Mouse (Mus musculus) left cerebral cortex, adult 11 months (tissue): ENCODE measurements around the gene Aoah.
A peak's percentile ranks its signal among the peaks of the same experiment; 100 is the strongest.

Experiments used
- DNase-seq: peaks from one replicate; pipeline ENCODE4 v3.0.0; 2022; ENCODE audit warnings: low spot score

Aoah gene

GRCm38 (mm10) chr13:20916698-20917511, 123.0 kb downstream of the Aoah start:
- DNase-seq: no peak

- no peak for DNase-seq
Measured at GRCm38 (mm10) chr13:20920401-20920800, 126.5 kb downstream of the Aoah start.

DNA sequence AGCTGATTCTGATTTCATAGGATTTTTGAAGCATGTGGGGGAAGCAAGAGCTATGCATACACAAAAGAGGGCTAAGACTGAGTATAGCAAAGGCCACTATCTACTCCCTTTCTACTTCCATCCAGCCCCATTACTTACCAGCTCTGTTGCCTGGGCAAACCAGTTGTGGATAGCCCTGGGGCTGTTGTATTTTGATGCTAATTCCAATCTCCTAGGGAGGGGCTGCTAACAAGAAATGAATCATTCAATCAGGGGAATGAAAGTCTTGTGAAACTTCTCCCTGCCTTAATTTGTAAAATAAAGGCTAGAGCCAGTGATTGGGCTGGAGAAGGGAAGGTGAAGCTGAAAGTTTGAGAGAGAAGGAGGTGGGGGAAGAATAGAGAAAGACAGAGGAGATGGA, 142.1 kb downstream of the Aoah start:
- DNase-seq: no peak

DNA sequence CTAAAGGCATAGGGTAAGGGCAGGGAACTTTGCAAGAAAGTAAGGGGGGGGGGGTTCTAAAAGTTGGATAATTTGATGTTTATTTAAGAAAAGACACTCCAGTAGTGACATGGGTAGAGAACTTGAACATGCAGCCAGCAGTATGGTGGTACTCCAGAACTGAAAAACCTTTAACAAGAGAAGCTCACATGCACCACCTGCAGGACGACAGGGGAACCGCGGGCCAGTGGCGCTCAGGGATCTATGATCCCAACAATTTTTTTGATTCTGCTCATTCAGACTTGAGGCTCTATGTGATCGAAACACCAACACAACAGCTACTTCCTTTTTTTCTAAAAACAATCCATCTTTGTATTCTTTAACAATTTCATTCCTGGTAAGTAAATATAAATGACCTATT, 143.5 kb downstream of the Aoah start:
- DNase-seq: peak; percentile 17

- DNase-seq: no peak
Measured at GRCm38 (mm10) chr13:20939099-20939498, 145.2 kb downstream of the Aoah start.

- DNase-seq: peak; percentile 22
Measured at GRCm38 (mm10) chr13:20940389-20940788, 146.5 kb downstream of the Aoah start.

GRCm38 (mm10) chr13:20941707-20942106, 147.8 kb downstream of the Aoah start:
- no peak for DNase-seq

- DNase-seq: no peak
Measured at GRCm38 (mm10) chr13:20963086-20963485, 169.2 kb downstream of the Aoah start.

DNA sequence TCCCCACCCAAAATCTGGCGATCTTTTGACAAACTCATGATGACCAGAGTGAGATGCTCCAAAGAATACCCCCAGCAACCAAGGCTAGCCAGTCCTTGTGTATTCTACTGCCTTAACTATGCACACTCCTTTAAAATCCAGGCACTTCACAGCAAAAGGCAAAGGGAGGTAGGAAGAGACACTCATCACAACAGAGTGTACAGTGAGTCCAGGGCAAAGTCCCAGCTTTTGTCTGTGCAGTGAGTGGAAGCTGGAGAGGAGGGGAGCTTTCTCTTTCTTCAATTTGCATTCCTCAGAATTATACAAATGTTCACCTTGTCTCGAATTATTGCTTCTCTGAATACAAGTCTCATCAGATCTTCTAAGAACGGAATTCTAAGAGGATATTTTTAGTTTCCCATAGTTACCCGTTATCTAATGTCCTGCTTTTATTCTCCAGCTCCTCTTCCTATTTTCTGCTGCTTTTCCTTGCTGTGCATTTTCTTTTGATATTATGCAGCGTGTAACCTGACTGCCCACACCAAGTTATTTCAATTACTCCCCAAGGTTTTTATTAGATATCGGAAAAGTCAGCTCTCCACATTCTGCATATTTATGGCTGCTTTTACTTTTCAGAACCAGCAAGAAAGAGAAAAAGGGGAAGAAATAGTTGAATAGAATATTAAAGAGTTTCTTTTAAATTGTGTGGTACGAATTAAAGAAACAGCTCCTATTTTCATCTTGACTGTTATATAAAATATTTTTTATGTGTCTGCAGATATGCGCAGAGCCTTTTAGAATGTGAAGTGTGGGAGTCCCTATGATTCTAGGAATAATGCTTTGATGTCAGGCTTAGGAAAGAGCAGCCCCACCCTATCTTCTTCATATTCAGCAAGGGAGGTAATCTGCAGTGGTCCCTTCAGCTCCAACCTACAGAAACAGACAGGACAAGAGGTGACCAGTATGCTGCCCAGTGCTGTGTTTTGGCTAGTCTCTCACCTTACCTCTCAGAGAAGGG, 187.6 kb downstream of the Aoah start:
- peak; percentile 8 for DNase-seq

- no peak for DNase-seq
Measured at GRCm38 (mm10) chr13:20985510-20985909, 191.6 kb downstream of the Aoah start.

DNA sequence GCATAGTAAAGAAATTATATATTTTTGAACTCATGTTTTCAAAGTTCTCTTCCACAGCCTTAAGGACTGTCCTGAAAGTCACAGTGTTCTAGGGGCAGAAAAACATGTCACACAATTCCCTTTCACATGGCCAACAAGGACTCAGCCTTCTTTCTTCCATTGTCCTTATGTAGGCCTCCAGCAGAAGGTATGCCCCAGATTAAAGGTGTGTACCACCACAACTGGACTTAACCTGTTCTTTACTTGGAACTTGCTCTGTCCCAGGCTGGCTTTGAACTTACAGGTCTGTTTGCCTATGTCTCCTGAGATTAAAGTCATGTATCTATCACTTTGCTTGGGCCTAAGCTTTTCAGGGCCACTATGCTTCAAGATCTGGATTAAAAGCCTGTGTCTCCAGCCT, 192.0 kb downstream of the Aoah start:
- no peak for DNase-seq

- no peak for DNase-seq
Measured at GRCm38 (mm10) chr13:21005238-21005637, 211.3 kb downstream of the Aoah start.

- no peak for DNase-seq
Measured at GRCm38 (mm10) chr13:21005642-21006320, 211.9 kb downstream of the Aoah start.

DNA sequence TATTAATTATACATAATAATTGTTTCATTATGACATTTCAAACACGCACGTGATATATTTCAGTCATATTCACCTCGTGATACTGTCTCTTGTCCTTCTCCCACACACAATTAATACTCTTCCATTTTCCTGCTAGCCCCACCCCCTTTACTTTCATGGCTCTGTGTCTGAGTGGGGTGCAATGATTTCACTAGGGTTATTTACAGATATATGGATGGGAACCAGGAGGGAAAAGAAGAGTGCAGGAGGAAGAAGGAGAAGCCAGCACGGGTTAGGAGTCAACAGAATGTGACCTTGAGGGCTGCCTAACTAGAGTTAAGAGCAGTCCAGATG, 212.4 kb downstream of the Aoah start:
- DNase-seq: no peak

DNA sequence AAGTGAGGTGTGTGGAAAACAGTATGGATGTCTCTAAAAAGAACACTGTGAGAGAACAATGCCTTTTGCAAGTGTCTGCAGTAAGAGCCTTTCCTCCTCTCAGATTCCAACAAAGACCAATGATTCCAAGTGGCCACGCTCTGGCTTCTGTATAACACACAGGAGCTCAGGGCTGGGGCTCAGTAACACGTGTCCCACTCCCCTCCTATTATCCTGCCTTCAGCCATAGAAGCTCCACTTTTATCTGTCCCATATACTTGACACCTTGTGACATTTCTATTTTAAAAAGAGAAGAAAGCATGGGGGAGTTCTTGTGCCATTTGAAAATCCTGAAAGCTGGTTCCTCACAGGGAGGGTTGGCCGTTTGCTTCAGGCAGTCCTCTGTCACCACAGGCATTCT, 219.7 kb downstream of the Aoah start:
- no peak for DNase-seq

- no peak for DNase-seq
Measured at GRCm38 (mm10) chr13:21024831-21025230, 230.9 kb downstream of the Aoah start.

DNA sequence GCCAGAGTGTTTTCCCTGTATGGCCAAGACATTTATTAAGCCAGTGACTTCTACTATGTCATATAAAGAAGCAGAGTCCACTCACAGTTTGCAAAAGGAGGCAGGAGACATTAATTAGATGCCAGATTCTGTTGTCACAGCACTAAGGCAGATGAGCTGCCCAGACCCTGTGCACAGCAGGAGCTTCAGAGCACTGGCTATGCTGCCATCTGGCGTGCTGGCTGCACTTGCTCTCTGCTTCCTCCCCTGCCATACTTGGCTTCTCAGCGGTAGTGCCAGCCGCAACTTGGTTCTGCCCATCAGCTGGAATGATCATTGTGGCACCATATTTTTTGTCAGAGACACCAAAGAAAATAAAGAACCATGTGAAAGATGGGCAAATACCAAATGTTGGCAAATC, 239.3 kb downstream of the Aoah start:
- DNase-seq: no peak

GRCm38 (mm10) chr13:21035011-21035410, 241.1 kb downstream of the Aoah start:
- no peak for DNase-seq

DNA sequence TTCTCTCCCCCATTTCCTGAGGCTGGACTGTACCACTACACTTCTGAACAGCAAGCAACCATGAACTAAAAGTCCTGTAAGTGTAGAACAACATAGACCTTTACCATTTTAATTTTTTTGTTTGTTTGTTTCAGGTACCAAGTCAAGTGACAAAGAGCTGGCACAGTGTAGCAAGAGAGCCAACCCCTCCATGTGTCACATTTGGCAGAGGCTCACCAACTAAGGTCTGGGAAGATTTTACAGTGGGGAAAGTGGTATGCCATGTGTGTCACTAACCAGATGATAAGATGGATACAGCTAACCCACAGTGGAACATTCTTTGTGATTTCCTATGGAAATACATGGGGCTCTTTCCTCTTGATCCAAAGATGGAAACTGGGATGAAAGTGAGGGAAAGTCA, 242.1 kb downstream of the Aoah start:
- no peak for DNase-seq

DNA sequence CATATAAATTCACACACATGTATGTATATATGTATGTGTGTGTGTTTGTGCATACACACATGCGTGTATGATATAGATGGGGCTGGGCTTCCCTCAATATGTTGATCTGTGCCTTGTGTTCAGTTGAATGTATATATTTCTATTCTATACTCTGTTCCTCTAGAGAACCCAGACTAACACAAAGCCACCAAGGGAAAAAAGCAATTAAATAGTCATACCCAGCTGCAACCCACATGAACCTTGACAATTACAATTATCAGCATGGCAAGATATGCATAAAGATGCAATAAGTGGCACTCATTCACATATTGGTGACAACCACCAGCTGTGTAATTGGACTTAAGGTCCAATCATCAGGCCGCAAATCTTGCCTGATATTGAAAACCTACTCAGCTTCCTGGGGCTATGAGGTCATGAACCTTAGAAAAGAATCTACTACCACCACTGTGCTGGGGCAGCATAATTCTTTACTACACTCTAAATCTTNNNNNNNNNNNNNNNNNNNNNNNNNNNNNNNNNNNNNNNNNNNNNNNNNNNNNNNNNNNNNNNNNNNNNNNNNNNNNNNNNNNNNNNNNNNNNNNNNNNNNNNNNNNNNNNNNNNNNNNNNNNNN, 246.8 kb downstream of the Aoah start:
- DNase-seq: no peak

- DNase-seq: no peak
Measured at GRCm38 (mm10) chr13:21050118-21050517, 256.2 kb downstream of the Aoah start.

GRCm38 (mm10) chr13:21066021-21066420, 272.1 kb downstream of the Aoah start:
- no peak for DNase-seq
